Mouse (Mus musculus) cerebellum, adult (tissue): ENCODE data around the gene Mettl6.

Experiments used
- ATAC-seq: cut with Nextera tagmentation; 2 replicates; pipeline ENCODE4 v1.9.2; 2017; ENCODE audit warnings: mild to moderate bottlenecking, moderate library complexity, mixed read lengths; ENCODE audit not compliant: insufficient number of reproducible peaks, low FRiP score, low TSS enrichment

Gene Mettl6

DNA sequence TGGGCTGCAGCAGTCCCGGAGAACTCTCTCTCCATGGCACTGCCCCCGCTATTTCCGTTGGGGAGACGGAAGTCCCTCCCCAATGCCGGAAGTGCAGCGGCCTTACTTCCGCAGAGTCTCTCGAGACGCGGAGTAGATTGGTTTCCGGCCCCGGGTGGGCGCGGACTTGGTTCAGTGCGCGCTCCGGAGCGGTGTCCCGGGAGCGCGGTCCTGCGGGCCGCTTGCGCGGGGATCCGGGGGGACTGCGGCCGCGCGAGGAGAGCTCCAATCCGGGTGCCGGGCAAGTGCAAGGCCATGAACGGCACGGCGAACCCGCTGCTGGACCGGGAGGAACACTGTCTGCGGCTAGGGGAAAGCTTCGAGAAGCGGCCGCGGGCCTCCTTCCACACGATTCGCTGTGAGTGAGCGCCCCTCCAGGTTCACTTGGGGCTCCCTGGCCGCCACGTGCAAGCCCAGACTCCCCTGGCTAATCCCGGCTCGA is at the start of gene Mettl6:
TSS of gene Mettl6 (minus strand) at position 66 of the 481 bp plus-strand sequence.
- ATAC-seq: peak; percentile 96

DNA sequence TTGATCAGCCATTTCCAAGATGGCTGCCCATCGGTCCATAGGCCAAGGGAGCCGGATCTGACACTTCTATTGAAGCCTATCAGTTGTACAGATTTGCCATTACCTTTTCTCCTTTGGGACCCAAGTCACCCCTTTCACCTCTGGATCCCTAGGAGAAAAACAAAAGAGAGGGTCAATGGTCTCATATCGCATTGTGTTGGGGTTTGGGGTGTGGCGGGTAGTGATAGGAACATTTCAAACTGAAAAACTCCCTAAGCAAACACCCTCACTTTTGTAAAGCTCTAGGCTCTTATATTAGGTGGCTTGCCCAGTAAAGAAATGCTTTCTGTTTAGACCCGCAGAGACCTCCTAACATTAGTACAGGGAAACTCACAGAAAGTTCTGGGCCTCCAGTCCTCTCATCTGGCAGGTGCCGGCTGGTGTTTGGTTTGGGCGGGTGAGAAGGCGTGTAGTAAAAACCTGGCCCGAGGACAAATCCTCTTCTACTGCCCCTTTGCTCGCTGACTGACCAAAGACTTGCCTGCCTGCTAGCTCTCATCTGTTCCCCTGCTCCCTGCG is 49.1 kb upstream of the Mettl6 start:
- ATAC-seq: no peak

DNA sequence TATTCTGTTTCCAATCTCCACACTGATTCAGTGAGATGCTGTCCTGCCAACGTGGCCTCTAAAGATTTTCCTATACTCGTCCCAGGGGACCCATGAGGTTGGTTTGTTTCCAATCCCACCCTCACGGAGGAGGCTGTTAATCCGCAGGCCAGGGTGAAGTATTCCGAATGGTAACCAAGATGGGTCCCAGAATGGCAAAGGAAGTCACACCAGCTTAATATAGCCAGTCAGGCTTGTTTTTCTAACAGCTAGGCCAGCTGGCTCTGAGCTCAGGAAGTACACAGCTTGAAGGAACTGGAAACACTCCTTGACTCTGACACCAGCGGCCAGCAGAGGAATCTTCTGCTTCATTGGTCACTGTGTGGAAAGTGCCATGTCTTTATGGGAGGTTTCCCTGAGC is 42.5 kb upstream of the Mettl6 start:
- ATAC-seq: peak; percentile 90

DNA sequence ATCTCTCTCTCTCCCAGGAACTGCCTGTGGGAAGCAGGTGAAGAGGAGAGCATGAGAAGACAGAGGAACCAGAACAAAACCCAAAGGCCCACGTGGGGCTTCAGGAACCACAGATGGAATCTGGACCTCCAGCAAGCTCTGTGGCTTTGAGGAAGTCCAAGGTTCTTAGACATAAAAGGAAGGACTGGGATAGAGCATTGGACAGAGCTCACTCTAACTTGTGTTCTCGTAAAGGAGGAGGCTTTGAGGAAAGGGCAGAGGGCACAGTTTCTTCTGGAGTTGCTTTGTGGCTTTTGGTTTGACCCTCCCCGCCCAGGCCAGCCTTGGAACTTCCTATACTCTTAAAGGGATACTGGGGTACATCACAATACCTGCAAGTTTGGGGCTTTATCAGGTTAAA is 37.8 kb upstream of the Mettl6 start:
- no peak for ATAC-seq

DNA sequence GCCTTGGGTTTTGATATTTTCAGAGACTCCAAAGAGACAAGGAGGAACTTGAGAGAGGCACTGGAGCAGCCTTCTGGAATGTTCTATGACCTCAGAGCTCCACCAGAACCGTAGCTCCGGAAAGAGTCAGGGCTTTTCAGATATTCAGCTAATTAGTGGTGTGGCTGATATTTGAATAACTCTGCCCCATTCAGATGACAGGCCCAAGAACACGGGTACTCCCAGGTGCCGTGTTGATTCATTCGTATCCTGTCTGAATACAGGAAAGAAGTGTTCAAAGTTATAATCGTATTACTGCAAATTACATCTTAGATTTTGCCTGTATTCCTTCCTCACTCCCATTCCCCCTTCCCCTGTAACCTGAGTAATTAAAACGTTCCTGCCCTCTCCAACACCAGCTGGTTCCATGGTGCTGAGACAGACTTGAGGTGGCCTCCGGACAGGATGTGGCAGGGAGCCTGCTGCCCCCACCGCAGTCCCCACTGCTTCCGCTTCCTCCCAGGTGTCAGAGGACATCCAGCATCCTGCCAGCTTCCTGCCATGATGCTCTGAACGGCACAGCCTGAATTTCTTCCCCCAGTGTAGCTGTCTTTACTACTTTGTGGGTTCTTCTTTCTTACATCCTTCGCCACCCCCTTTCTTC is 36.8 kb upstream of the Mettl6 start:
- ATAC-seq: no peak

DNA sequence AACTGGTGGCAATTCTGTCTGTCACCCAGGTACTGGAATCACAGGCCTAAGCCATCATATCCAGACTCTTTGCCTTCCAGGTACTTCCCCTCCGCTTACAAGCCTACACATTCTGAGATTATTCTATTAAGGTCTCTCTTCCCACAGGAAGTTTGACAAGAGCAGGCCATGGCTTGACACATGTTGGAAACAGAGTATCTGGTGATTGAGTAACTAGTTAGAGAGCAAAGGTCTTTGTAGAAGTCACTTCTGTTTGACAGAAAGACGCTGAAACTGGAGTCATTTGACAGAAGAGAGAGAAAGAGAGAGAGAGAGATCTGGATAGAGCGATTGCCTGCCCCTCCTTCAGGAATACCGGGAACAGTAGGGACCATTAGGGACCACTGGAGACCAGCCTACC is 36.0 kb upstream of the Mettl6 start:
- ATAC-seq: no peak

DNA sequence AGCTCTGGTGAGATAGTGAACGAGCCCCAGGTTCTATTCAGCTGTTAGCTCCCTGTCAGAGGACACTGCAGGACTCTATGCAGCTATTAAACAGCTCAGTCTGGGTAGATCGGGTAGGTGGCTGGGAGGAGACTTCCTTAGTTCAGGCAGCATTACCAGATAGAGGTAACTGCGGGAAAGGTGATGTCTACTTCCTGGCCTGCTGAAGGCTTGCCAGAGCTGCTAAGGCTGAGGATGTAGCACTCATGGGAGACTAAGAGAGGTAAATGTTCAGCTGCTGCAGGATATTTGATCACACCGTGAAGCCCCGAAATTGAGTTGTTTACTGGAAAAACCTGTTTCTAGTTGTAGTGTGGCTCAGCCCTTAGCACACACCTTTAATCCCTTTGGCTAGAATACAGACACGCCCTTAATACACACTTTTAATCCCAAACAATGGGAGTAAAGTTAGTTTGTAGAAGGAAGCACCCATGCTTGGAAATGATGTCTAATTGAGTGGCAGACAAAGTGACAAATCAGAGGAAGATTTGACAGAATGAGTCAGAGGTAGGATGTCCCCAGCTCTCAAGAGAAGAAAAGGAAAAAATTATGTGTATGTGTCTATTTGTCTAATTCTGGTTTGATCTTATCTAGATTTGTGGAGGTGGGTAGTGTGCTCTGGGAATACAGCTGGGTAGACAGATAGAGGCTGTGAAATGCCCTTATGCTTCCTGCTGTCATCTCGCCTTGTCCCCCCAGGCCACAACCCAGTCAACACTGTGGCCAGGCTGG is 30.4 kb upstream of the Mettl6 start:
- no peak for ATAC-seq

DNA sequence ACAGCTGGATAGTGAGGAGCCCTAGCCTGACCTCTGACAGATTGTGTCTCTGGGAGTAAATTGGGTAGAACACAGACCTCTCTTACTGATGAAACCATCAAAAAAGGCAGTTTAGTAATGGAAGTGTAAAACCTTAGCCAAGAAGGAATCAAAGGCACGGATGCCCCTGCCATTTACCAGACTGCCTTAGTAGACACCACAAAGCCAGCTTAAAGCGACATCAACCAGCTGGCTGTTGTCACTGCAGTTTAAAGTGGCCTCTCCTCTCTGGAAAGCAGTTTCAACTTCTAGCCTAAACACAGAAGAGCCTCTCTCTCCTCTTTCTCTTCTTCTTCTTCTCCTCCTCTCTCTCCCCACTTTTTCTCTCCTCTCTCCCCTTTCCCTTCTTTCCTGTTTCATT is 26.5 kb upstream of the Mettl6 start:
- no peak for ATAC-seq

DNA sequence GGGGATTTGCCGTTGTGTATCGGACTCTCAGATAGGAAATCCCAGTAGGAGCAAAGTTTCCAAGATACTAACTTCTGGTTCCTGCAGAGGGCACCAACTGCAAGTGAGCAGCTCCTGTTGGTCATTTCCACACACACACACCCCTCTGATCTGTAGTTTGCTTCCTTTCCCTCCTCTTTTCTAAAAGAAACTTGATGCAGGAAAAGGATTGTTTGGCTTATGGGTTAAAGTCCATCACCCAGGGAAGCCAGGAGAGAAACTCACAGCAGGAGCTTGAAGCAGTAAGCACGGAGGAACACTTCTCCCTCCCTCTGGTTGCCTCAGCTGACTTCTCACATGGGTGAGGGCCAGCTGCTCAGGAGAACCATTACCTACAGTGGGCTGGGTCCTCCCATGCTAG is 24.3 kb upstream of the Mettl6 start:
- no peak for ATAC-seq

DNA sequence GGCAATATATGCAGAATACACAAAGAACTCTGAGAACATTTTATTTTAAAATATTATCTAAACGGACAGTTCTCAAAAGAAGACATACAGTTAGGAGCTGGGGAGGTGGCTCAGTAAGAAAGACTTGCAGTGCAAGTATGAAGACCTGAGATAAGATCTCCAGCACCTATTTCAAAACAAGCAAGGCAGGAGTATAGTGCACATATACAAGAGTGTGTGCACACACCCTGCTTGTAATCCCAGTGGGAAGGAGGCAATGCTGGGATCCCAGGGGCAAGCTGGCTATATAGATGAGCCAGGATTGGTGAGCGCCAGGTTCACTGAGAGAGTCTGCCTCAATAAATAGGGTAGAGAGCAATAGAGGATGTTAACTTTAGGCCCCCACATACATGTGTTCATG is 21.1 kb upstream of the Mettl6 start:
- ATAC-seq: no peak

DNA sequence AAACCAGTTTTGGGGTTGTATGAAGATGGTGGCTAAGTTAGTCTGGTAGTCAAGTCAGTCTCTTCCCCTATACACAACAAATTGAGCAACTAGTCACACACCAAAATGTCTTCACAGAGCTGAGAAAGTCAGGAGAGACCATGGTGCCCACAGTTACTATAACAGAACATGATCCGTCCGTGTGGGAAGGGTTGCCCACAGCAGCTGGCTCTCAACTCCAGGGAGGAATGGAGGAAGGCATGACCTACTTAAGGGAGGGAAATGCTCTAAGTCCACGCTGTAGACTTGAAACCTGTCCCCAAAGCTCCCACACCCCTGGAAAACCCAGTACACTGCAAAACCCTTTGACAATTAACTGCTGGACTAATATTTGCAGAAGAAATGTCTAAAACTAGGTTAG is 15.5 kb upstream of the Mettl6 start:
- no peak for ATAC-seq

DNA sequence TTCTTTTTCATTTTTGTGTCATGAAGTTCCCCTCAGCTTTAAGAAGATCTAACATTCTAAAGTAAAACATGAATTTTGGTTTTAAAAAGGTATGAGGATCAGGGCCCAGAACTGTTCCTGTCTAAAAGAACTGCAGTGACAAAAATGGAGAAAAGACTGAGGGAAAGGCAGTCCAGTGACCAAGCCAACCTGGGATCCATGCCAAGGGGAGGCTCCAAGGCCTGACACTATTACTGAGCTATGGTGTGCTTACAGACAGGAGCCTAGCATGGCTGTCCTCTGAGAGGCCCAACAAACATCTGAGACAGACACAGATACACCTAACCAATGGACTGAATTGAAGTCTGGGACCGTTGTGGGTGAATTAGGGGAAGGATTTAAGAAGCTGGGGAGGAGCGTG is 15.1 kb upstream of the Mettl6 start:
- ATAC-seq: no peak

DNA sequence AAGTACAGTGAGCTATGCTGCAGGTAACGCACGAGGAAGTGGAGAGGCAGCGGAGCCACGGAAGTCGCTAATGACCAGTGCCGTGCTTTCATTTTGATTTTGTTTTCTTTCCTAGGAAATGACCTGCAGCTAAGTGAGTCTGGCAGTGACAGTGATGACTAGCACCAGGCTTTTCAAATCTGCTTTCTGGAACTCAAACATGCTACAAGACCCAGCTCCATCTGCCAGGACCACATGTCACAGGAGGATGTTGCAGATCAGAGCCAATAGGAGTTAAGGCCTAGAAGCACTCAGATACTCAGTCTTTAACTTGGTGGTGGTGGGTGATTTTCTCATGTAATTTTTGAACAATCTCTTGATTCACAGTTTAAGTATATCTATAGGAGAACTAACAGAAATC is 11.6 kb upstream of the Mettl6 start:
- ATAC-seq: peak; percentile 59; the same call in 1 of the 2 replicates

DNA sequence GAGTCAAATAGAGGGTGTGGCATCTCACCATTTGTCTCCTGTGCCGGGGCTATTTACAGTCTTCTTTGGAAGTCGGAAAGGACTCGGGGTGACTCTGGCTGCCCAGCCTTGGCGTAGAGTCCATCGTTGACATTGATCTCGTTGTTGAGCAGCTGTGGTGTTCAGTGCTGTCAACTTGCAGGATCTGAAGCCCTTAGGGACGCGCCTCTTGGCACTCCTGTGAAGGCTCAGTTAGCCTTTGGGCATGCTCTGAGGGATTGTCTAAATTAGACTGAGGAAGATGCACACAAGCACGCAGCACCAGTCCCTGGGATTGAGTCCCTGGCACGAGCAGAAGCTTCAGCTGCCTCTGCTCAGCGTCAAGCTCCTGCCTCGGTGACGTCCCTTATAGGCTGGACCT is 8.6 kb upstream of the Mettl6 start:
- ATAC-seq: no peak

DNA sequence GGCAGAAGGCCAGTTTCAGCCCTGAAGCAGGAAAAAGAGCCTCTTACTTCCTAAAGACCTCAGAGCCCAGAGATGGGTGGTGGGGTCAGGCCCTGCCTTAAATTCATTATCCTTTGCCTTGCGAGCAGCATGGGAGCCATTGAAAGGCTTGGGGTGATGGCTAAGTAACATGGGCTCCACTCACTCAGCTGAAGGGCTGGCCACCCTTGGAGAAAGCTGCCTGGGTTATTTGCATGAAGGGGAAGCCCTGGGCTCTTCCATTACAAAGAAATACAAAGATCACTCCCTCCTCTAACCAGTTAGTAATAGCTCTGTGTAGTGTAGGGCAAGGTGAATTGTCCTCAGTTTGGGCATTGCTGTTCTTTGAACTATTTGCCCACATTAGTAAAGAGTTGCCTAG is 4.7 kb upstream of the Mettl6 start:
- ATAC-seq: no peak

DNA sequence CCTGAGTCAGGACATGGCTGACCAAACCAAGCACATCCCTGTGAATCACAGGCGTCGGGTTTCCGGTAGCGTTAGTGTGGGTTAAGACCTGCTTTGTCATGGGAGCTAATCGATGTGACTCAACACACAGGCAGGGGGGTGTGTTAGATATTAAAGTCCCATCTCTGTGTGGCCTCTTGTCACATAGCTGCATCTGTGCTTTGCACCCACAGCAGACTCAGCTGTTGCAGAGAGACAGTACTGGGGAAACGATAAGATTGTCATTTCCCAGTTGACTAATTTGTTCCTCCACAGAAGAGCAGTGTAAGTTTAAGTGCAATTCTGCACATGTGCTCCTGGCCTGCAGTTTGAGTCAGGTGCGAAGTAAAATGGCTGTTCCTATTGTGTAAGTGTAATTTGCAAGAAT is 1.4 kb upstream of the Mettl6 start:
- no peak for ATAC-seq

DNA sequence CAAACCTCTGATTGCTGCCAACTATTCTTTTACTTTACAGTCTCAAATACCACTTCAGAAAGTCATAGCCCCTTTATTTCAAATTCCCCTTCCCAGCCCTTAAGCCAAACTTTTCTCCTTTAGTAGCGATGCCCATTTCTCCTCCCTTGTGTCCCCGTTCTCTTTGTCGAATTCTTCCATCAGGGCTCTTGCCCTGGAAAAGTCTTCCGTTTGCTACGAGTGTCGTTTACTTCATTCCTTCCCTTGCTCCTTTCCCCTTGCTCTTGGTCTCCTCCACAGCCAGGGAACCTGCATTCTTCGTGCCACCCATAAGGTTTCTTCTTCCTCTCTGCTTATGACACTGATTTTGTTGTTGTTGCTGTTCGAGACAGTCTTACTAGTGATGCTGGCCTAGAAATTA is 698 bp upstream of the Mettl6 start:
- ATAC-seq: no peak

DNA sequence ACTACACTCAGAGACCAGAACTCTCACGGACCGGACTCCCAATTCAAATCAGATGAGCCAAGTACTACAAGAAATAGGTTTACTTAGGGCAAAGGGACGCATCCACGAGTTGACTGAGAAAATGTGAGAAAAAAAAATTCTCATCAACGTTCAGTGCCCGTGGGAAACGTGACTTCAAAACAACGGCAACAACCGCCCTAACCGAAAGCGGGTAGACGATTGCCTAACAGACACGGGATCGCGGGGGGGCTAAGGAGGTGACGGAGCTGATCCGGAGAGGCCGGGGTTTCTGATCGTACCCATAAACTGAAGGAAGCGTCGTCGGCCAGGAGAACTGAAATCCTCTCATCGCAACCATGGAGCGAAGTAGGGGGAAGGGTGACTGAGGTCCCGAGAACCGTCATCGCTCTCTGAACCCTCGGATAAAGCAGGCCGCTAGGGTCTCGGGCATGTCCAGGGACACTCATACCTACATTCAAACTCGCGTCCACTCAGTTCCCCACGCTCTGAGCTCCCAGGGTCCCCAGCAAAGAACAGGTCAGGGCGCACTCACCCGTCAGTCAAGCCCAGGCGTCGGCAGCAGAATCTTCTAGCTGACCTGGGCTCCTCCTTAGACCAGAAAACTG is 378 bp downstream of the Mettl6 start, which contains the start of gene Eaf1:
TSS of gene Eaf1 (plus strand) at position 51 of the 626 bp plus-strand sequence.
- ATAC-seq: peak; percentile 43

DNA sequence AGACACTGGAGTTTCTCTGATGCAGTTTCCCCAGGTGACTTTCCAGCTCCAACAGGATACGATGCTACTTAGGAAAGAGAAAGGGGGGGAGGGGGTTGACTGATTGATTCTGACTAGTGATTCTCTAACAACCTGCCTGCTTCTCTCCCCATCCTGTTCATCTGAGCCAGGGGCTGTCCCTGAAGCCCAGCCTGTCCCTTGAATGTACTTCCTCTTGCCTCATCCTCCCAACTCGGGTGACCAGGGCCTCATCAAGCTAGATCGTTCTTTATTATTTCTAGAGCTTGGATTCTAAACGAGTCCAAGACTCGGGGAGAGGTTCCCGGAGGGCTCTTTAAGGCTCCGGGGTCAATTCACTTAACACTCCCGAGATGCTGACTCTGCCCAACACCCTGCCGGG is 939 bp downstream of the Mettl6 start:
- ATAC-seq: no peak

DNA sequence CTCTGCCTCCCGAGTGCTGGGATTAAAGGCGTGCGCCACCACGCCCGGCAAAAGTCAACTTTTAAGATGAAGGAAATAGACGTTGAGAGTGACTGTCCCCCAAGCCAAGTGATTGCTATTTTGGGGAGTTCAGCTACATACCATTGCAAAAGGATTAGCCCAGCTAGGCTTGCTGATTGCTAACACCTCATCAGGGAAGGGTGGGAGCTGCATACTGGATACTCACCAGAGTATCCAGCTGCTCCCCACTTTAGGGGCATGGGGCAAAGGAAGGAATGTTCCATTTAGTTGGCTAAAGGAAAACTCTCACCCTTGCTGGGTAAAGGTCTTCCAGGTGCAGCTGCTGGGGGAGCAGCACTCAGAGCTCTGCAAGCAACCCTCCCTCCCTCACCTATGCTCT is 6.8 kb downstream of the Mettl6 start:
- no peak for ATAC-seq

DNA sequence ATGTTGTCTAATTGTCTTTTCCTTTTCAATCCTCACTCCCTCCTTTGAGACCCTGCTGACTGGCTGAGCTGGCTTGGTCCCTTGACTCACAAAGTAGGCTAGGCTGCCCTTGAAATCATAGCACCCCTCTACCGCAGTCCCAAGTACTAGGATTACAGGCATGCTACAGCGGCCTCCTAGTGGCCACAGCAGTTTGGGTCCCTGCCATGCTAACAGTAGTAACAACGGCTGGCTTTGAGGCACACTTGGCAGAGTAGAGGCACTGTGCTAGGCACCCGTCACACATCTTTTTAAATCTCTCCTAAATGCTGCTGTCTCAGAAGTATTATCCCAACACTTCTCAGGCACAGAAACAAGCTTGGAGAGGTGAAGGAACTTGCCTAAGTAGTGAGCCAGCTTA is 8.4 kb downstream of the Mettl6 start:
- no peak for ATAC-seq
